Mouse (Mus musculus): ENCODE results near the gene Clec18a. TPM values are rescaled to one million over a fixed set of nuclear protein-coding genes. Genes with fewer than 3 reads are reported as not detected.

The Clec18a gene
- polyA plus RNA-seq, 1 experiment from 2014 or later: 0.42 TPM

DNA sequence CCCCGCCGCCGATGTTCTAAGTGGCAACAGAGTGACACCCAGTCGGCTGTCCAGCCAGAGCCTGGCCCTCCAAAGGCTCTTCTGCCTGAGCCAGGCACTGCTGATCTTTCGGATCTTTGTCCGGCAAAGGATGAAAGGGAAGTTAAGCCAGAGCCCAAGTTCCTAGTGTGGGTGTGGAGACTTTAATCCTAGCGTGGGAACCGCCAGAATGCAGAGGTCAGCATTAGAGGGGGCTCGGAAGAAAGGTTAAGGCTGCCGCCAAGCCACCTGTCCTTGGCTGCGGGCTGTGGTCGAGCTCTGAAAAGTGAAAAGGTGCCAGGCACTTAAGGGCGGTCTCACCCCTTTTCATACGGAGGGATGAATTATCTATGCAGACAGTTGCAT lies 30.5 kb downstream of the Clec18a start:
- DNase-seq (ENCODE audit: low spot score) (no peak), ATAC-seq (peak; percentile 19)
- no peaks in the 10 kb centered on the region for H3K9me3 ChIP-seq (replicated peaks; ENCODE audit: control insufficient read depth, low read length)

DNA sequence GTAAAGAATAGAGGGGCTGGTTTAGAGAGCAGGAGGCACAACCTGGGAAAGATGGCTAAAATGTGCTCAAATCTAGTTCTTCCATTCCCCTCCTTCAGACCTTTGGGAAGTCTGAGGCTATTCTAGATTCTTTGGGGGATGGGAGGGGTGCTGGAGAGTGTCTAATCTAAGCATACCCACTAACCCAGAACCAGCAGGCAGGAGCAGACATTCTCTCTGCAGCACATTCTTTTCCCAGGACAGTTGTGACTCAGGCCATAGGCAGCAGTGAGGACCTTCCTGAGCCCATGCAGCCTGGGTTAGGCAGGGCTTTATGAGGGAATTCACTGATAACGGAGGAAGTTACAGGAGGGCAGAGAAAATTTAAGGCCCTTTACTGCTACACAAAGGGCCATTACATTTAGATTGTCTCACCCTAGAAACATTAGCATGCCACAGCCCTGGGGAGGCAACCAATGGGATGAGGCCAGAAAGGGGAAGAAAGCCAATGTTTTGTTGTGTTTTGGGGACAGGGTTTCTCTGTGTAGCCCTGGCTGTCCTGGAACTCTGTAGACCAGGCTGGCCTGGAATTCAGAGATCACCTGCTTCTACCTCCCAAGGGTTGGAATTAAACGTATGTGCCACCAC lies 33.2 kb downstream of the Clec18a start:
- no peak overlapping the region for H3K9ac ChIP-seq (ENCODE audit: low read length)
- peaks cover 14% of the 10 kb centered on the region for H3K4me1 ChIP-seq (ENCODE audit: control insufficient read depth, insufficient read depth, low read length)
- DNase-seq (ENCODE audit: low spot score) (no peak), ATAC-seq (no peak)
- H3K27ac ChIP-seq (ENCODE audit: low read depth, low read length): no peak overlapping the region
- no peaks in the 10 kb centered on the region for H3K27me3 ChIP-seq (replicated peaks; ENCODE audit: control insufficient read depth, insufficient read depth, low read length)
- no peak overlapping the region for H3K4me2 ChIP-seq (ENCODE audit: low read length)
- H3K9me3 ChIP-seq (replicated peaks; ENCODE audit: control insufficient read depth, low read length): no peaks in the 10 kb centered on the region
- no peak overlapping the region for H3K4me3 ChIP-seq (ENCODE audit: low read depth, low read length)
- H3K36me3 ChIP-seq (ENCODE audit: control insufficient read depth, insufficient read depth, low read length): peaks cover 26% of the 10 kb centered on the region
- 65% methylated on average over 2 of the region's 2 CpGs for WGBS

More for the DNA sequence above, 30.5 kb downstream of the Clec18a start:
- peaks cover 6% of the 10 kb centered on the region for H3K36me3 ChIP-seq (ENCODE audit: control insufficient read depth, insufficient read depth, low read length)
- WGBS: under 1% methylated on average over 14 of the region's 14 CpGs
- H3K4me3 ChIP-seq (ENCODE audit: low read depth, low read length): peak overlapping the region; percentile 60
- H3K27me3 ChIP-seq (replicated peaks; ENCODE audit: control insufficient read depth, insufficient read depth, low read length): no peaks in the 10 kb centered on the region
- peak overlapping the region; percentile 66 for H3K4me2 ChIP-seq (ENCODE audit: low read length)
- peaks cover 14% of the 10 kb centered on the region for H3K4me1 ChIP-seq (ENCODE audit: control insufficient read depth, insufficient read depth, low read length)
- peak overlapping the region; percentile 79 for H3K27ac ChIP-seq (ENCODE audit: low read depth, low read length)
- H3K9ac ChIP-seq (ENCODE audit: low read length): peak overlapping the region; percentile 70

DNA sequence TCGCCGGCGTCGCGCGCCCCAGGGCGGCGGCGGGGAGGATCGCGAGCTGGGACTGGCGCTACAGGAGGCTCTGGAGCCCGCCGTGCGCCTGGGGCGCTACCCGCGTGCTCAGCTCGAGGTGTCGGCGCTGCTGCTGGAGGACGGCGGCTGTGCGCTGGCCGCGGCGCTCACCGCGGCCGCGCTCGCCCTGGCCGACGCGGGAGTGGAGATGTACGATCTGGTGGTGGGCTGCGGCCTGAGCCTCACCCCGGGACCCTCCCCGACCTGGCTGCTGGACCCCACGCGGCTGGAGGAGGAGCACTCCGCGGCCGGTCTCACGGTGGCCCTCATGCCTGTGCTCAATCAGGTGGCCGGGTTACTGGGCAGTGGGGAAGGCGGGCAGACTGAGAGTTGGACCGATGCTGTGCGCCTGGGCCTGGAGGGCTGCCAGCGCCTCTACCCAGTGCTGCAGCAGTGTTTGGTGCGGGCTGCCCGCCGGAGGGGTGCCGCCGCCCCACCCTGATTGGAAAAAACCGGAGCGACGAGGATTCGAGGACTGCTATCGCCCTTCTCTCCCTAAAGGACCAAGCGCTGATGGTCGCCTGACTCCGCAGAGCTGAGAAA lies 35.4 kb downstream of the Clec18a start:
- Histone ChIP-seq H3K4me2 (ENCODE audit: low read length) (peak overlapping the region; percentile 98), H3K27ac (ENCODE audit: low read depth, low read length) (peak overlapping the region; percentile 48; the same call in 1 of the 2 replicates), H3K36me3 (ENCODE audit: control insufficient read depth, insufficient read depth, low read length) (peaks cover 48% of the 10 kb centered on the region), H3K4me3 (ENCODE audit: low read depth, low read length) (peak overlapping the region; percentile 96), H3K9ac (ENCODE audit: low read length) (peak overlapping the region; percentile 84), H3K4me1 (ENCODE audit: control insufficient read depth, insufficient read depth, low read length) (peaks cover 14% of the 10 kb centered on the region), H3K9me3 (replicated peaks; ENCODE audit: control insufficient read depth, low read length) (no peaks in the 10 kb centered on the region), H3K27me3 (replicated peaks; ENCODE audit: control insufficient read depth, insufficient read depth, low read length) (no peaks in the 10 kb centered on the region)
- DNase-seq (ENCODE audit: low spot score) (peak; percentile 34), ATAC-seq (peak; percentile 72)
- WGBS: under 1% methylated on average over 56 of the region's 63 CpGs

DNA sequence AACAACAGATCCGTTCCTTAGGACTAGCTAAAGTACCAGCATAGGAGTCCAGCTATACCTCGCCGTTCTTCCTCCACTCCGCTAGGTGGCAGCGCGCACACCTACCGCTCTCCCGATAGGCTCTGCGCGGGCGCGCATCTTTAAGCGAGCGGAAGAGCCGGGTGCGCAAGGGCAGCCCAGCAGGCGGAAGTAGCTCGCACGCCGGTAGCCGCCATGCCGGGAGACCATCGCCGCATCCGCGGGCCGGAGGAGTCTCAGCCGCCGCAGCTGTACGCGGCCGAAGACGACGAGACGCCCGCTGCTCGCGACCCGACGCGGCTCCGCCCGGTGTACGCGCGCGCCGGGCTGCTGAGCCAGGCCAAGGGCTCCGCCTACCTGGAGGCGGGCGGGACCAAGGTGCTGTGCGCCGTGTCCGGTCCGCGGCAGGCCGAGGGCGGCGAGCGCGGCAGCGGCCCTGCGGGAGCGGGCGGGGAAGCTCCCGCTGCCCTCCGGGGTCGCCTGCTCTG lies 36.0 kb downstream of the Clec18a start, which contains the start of gene Exosc6:
Exosc6 (plus strand) TSS at position 182 of the 506 bp plus-strand sequence.
- Histone ChIP-seq H3K4me2 (ENCODE audit: low read length) (peak within 1 kb of the TSS; percentile 98), H3K36me3 (ENCODE audit: control insufficient read depth, insufficient read depth, low read length) (peaks cover 53% of the 10 kb centered on the region), H3K27ac (ENCODE audit: low read depth, low read length) (peak within 1 kb of the TSS; percentile 48; the same call in 1 of the 2 replicates), H3K9me3 (replicated peaks; ENCODE audit: control insufficient read depth, low read length) (no peaks in the 10 kb centered on the region), H3K4me1 (ENCODE audit: control insufficient read depth, insufficient read depth, low read length) (peaks cover 12% of the 10 kb centered on the region), H3K4me3 (ENCODE audit: low read depth, low read length) (peak within 1 kb of the TSS; percentile 96), H3K27me3 (replicated peaks; ENCODE audit: control insufficient read depth, insufficient read depth, low read length) (no peaks in the 10 kb centered on the region), H3K9ac (ENCODE audit: low read length) (peak within 1 kb of the TSS; percentile 84)
- peak; percentile 97 for ATAC-seq
- under 1% methylated on average over 65 of the region's 68 CpGs for WGBS
- DNase-seq (ENCODE audit: low spot score): peak; percentile 97

DNA sequence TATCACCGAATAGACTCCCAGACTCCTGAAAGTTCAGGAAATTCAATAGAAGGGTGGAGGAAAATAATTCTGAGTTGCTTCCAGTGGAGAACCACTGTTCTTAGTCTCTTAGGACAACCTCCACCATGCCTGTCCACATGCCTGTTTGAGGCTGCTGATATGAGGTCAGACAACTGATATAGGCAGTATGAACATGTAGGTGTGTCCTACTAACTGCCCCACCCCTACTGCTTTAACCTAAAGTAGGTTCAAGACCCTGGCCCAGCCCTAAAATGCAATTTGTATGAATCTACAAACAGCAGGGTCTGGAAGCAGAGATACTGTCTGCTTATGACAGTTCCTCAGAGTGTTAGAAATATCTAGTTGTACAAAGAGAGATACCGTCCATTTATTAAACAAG lies 36.6 kb downstream of the Clec18a start:
- Histone ChIP-seq H3K36me3 (ENCODE audit: control insufficient read depth, insufficient read depth, low read length) (peaks cover 58% of the 10 kb centered on the region), H3K9me3 (replicated peaks; ENCODE audit: control insufficient read depth, low read length) (no peaks in the 10 kb centered on the region), H3K4me1 (ENCODE audit: control insufficient read depth, insufficient read depth, low read length) (peaks cover 8% of the 10 kb centered on the region), H3K4me2 (ENCODE audit: low read length) (no peak overlapping the region), H3K4me3 (ENCODE audit: low read depth, low read length) (peak overlapping the region; percentile 96; the same call in 1 of the 2 replicates), H3K27me3 (replicated peaks; ENCODE audit: control insufficient read depth, insufficient read depth, low read length) (no peaks in the 10 kb centered on the region), H3K9ac (ENCODE audit: low read length) (no peak overlapping the region), H3K27ac (ENCODE audit: low read depth, low read length) (no peak overlapping the region)
- 73% methylated on average over 2 of the region's 2 CpGs for WGBS
- ATAC-seq (peak; percentile 17; the same call in 1 of the 2 replicates), DNase-seq (ENCODE audit: low spot score) (no peak)

DNA sequence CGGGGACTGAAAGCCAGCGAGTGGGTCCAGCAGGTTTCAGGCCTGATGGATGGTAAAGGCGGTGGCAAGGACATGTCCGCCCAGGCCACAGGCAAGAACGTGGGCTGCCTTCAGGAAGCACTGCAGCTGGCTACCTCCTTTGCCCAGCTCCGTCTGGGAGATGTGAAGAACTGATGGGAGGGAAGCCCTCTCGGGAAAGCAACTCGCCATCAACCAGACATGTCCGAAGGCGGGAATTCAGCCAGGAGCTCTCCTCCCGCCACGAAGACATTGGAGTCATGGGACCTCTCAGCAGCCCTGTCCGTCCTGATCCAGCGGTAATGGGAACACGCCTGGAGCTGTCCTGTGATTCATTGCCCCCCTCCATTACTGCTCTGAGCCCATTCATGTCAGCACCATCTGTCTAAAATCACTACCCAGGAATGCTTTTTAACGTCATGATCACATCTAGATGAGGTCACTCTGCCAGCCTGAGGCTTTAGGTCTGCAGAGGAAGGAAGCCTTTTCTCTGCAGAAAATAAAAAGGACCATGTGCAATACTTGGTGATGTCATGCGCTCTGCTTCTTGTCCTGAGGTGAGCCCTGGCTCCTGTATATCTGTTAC lies 37.1 kb downstream of the Clec18a start:
- peaks cover 63% of the 10 kb centered on the region for H3K36me3 ChIP-seq (ENCODE audit: control insufficient read depth, insufficient read depth, low read length)
- no peak overlapping the region for H3K4me3 ChIP-seq (ENCODE audit: low read depth, low read length)
- H3K4me1 ChIP-seq (ENCODE audit: control insufficient read depth, insufficient read depth, low read length): peaks cover 8% of the 10 kb centered on the region
- WGBS: 89% methylated on average over 17 of the region's 17 CpGs
- no peak for DNase-seq (ENCODE audit: low spot score)
- H3K9ac ChIP-seq (ENCODE audit: low read length): no peak overlapping the region
- no peaks in the 10 kb centered on the region for H3K27me3 ChIP-seq (replicated peaks; ENCODE audit: control insufficient read depth, insufficient read depth, low read length)
- ATAC-seq: no peak
- no peak overlapping the region for H3K27ac ChIP-seq (ENCODE audit: low read depth, low read length)
- no peak overlapping the region for H3K4me2 ChIP-seq (ENCODE audit: low read length)
- no peaks in the 10 kb centered on the region for H3K9me3 ChIP-seq (replicated peaks; ENCODE audit: control insufficient read depth, low read length)

DNA sequence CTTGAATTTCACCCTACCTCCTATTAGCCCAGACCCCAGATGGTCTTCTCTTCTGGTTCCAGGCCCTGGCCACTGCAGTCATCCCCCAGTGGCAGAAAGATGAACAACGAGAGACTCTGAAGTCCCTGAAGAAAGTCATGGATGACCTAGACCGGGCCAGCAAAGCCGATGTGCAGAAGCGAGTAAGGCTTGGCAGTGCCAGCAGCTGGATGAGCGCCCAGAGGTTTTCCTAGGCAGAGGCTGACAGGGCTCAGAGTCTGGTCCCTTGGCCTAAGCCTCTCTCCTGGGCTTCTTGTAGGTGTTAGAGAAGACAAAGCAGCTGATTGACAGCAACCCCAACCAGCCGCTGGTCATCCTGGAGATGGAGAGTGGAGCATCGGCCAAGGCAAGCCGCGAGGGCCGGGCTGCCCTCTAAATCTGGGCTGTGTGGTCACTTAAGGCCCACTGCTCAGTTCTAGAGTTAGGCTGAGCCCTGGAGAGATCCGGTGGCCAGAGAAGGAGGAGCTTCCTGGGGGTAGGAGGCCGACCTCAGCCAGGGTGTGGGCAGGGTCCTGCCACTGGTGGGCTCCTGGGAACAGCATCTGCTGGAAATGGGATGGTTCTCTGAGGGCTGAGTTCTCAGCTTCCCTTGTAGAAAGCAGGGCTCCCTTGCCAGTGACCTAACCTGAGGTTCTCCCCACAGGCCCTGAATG lies 38.3 kb downstream of the Clec18a start:
- H3K27ac ChIP-seq (ENCODE audit: low read depth, low read length): no peak overlapping the region

DNA sequence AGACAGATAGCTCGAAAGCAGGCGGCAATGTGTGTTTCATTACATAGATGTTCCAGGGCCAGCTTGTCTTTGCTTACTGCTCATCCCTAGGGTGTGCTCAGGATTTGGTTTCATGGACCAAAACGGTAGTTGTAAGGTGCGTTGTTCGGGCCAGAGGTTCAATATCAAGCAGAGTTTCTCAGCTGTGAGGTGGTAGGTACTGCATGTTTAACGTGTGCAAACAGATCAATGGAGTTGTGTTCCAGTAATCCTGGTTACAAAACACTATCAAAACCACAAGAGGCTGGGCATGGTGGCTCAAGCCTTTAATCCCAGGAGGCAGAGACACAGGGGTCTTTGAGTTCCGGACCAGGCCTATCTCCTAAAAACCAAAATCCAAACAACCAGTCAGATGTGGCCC lies 43.1 kb downstream of the Clec18a start:
- H3K4me1 ChIP-seq (ENCODE audit: control insufficient read depth, insufficient read depth, low read length): no peaks in the 10 kb centered on the region
- ATAC-seq: no peak
- no peak overlapping the region for H3K4me3 ChIP-seq (ENCODE audit: low read depth, low read length)

More for the DNA sequence above, 38.3 kb downstream of the Clec18a start:
- 92% methylated on average over 12 of the region's 12 CpGs for WGBS
- Histone ChIP-seq H3K36me3 (ENCODE audit: control insufficient read depth, insufficient read depth, low read length) (peaks cover 75% of the 10 kb centered on the region), H3K27me3 (replicated peaks; ENCODE audit: control insufficient read depth, insufficient read depth, low read length) (no peaks in the 10 kb centered on the region), H3K4me1 (ENCODE audit: control insufficient read depth, insufficient read depth, low read length) (peaks cover 8% of the 10 kb centered on the region), H3K4me2 (ENCODE audit: low read length) (no peak overlapping the region), H3K9me3 (replicated peaks; ENCODE audit: control insufficient read depth, low read length) (no peaks in the 10 kb centered on the region), H3K9ac (ENCODE audit: low read length) (no peak overlapping the region), H3K4me3 (ENCODE audit: low read depth, low read length) (no peak overlapping the region)
- ATAC-seq: no peak
- no peak for DNase-seq (ENCODE audit: low spot score)

More for the DNA sequence above, 43.1 kb downstream of the Clec18a start:
- WGBS: 96% methylated on average over 7 of the region's 7 CpGs
- Histone ChIP-seq H3K27me3 (replicated peaks; ENCODE audit: control insufficient read depth, insufficient read depth, low read length) (no peaks in the 10 kb centered on the region), H3K4me2 (ENCODE audit: low read length) (no peak overlapping the region), H3K27ac (ENCODE audit: low read depth, low read length) (no peak overlapping the region), H3K9ac (ENCODE audit: low read length) (no peak overlapping the region), H3K9me3 (replicated peaks; ENCODE audit: control insufficient read depth, low read length) (no peaks in the 10 kb centered on the region), H3K36me3 (ENCODE audit: control insufficient read depth, insufficient read depth, low read length) (peaks cover 98% of the 10 kb centered on the region)
- no peak for DNase-seq (ENCODE audit: low spot score)
